Comparison of ENCODE assay signal across 8 mouse cellular contexts in the genomic region with DNA sequence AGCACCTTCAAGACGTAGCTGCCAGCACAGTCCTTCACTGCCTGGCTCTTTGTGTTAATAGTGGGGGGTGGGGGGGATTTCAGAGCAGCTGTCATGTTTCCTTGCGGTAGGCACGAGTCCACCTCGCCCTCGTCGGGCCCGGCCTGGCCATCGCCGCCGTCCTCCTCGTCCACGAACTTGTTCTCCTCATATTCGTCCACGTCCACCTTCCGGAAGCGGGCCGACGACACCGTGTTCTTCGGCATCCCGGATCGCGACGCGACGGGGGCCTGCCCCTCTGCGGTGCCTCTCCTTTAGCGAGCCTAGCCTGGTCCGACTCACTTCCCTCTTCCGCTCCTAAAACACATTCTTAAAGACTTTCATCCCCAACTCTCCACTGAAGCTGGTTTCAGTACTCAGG. TPM values are rescaled to one million over a fixed set of nuclear protein-coding genes. Genes with fewer than 3 reads are reported as not detected.
DNase-seq lines count a peak whose midpoint lies in the region; ATAC-seq and TF ChIP-seq lines count a peak whose summit lies in the region.

No protein-coding gene starts in this region.

- WGBS in lung, embryonic 15.5 days, result 56% methylated on average over 30 of the region's 30 CpGs
- WGBS in hindbrain, embryonic 16.5 days, result 60% methylated on average over 30 of the region's 30 CpGs
- 61% methylated on average over 30 of the region's 30 CpGs for WGBS in thymus, adult 2 months

- H3K4me3 ChIP-seq in lung, embryonic 15.5 days, result peak overlapping the region; percentile 22; the same call in 1 of the 2 replicates
- peak overlapping the region; percentile 16 for H3K4me3 ChIP-seq in erythroblast, embryonic 14.5 days (replicated peaks)
- no peak overlapping the region; the same call in 1 of the 2 replicates for H3K4me3 ChIP-seq in hindbrain, embryonic 16.5 days (ENCODE audit: low read length)
- peak overlapping the region; percentile 75 for H3K4me3 ChIP-seq in thymus, adult 2 months (ENCODE audit: control insufficient read depth, insufficient read depth, low read length)

- no peaks in the 10 kb centered on the region for H3K9me3 ChIP-seq in lung, embryonic 15.5 days
- H3K9me3 ChIP-seq in erythroblast, embryonic 14.5 days (ENCODE audit: control insufficient read depth, low read length), result no peaks in the 10 kb centered on the region
- no peaks in the 10 kb centered on the region for H3K9me3 ChIP-seq in hindbrain, embryonic 16.5 days (ENCODE audit: control insufficient read depth, low read length)

- TF ChIP-seq POLR2A in thymus, adult 2 months (IDR thresholded peaks at IDR 0.05; ENCODE audit: control insufficient read depth, extremely low read depth, insufficient read depth, low read length, poor library complexity), result no peak

- no peak for DNase-seq in lung, adult 18-20 months
- DNase-seq in thymus, adult 2 months, result peak; percentile 24
- no peak for DNase-seq in right cerebral cortex, postnatal 25 days
- DNase-seq in urinary bladder, postnatal 4 days (ENCODE audit: low spot score in 2 of 2), result no peak

- H3K9ac ChIP-seq in lung, embryonic 15.5 days, result no peak overlapping the region
- H3K9ac ChIP-seq in hindbrain, embryonic 16.5 days (ENCODE audit: low read depth, low read length), result peak overlapping the region; percentile 31

- no peak for ATAC-seq in lung, embryonic 15.5 days (ENCODE audit: borderline replicate concordance, extremely low read depth, low FRiP score, low TSS enrichment)
- ATAC-seq in hindbrain, embryonic 16.5 days, result no peak
- peak; percentile 49 for ATAC-seq in megakaryocyte, adult 5-6 weeks (ENCODE audit: poor library complexity, severe bottlenecking)

- TF ChIP-seq CTCF in thymus, adult 2 months (IDR thresholded peaks at IDR 0.05; ENCODE audit: borderline replicate concordance, control insufficient read depth, extremely low read depth, insufficient read depth, low read length, poor library complexity), result no peak

- H3K36me3 ChIP-seq in lung, embryonic 15.5 days, result no peaks in the 10 kb centered on the region
- H3K36me3 ChIP-seq in erythroblast, embryonic 14.5 days (ENCODE audit: control insufficient read depth), result no peaks in the 10 kb centered on the region
- no peaks in the 10 kb centered on the region for H3K36me3 ChIP-seq in hindbrain, embryonic 16.5 days (ENCODE audit: control insufficient read depth, insufficient read depth, low read length)
- H3K36me3 ChIP-seq in thymus, adult 2 months (ENCODE audit: control insufficient read depth, insufficient read depth, low read length), result no peaks in the 10 kb centered on the region

- peak overlapping the region; percentile 43 for H3K4me2 ChIP-seq in lung, embryonic 15.5 days
- H3K4me2 ChIP-seq in hindbrain, embryonic 16.5 days (ENCODE audit: low read length), result peak overlapping the region; percentile 38

- 0 out of 2 replicates have a peak, but pooled peaks cover 4% of the 10 kb centered on the region for H3K4me1 ChIP-seq in lung, embryonic 15.5 days
- H3K4me1 ChIP-seq in erythroblast, embryonic 14.5 days (ENCODE audit: control insufficient read depth), result peaks cover 6% of the 10 kb centered on the region
- H3K4me1 ChIP-seq in hindbrain, embryonic 16.5 days (ENCODE audit: control insufficient read depth, insufficient read depth, low read depth, low read length), result no peaks in the 10 kb centered on the region
- H3K4me1 ChIP-seq in thymus, adult 2 months (replicated peaks; ENCODE audit: control insufficient read depth, insufficient read depth, low read length), result 0 out of 2 replicates have a peak, but pooled peaks cover 5% of the 10 kb centered on the region

- H3K27ac ChIP-seq in lung, embryonic 15.5 days, result no peak overlapping the region
- no peak overlapping the region for H3K27ac ChIP-seq in hindbrain, embryonic 16.5 days (ENCODE audit: low read depth, low read length)
- no peak overlapping the region for H3K27ac ChIP-seq in thymus, adult 2 months (ENCODE audit: control insufficient read depth, insufficient read depth, low read length)

- H3K27me3 ChIP-seq in lung, embryonic 15.5 days, result no peaks in the 10 kb centered on the region
- H3K27me3 ChIP-seq in erythroblast, embryonic 14.5 days (ENCODE audit: control insufficient read depth), result no peaks in the 10 kb centered on the region
- H3K27me3 ChIP-seq in hindbrain, embryonic 16.5 days (replicated peaks; ENCODE audit: control insufficient read depth, insufficient read depth, low read length), result no peaks in the 10 kb centered on the region
- H3K27me3 ChIP-seq in thymus, adult 2 months (ENCODE audit: control insufficient read depth, insufficient read depth, low read length), result no peaks in the 10 kb centered on the region

RNA-seq across cellular contexts. Expression of a gene that starts 4.7 kb away (rescaled TPM):
- 28.2 and 28.8 TPM in 2 replicates for polyA plus RNA-seq in lung, embryonic 15.5 days (2015; fragmentation: Nextera tagmentation; extraction: Ambion mirVana)
- 0.08 TPM in 2 replicates for polyA plus RNA-seq in erythroblast, embryonic 14.5 days (2012)
- 33.2 and 33.4 TPM in 2 replicates for polyA plus RNA-seq in hindbrain, embryonic 16.5 days (2015; fragmentation: Nextera tagmentation; extraction: Ambion mirVana)
- 29.2 and 32.6 TPM in 2 replicates for total RNA-seq in megakaryocyte, adult 5-6 weeks (2015)
- total RNA-seq in megakaryocyte, adult 5-6 weeks (2017), result 36.5 and 47.2 TPM in 2 replicates
- polyA plus RNA-seq in thymus, adult 2 months (2012; rRNA removed), result 13.2 and 14.7 TPM in 2 replicates

Comparison
In these comparisons a context has a peak if more than half of its experiments do, and no peak if none do; other contexts are left out.
1. RNA of a gene that starts 4.7 kb away (polyA plus RNA-seq): 33.2 to 33.4 TPM in hindbrain, embryonic 16.5 days, 28.2 to 28.8 TPM in lung, embryonic 15.5 days and 13.2 to 14.7 TPM in thymus, adult 2 months; 0.08 TPM in erythroblast, embryonic 14.5 days; every median in the first group is over 10 times any median in the second.